Mouse (Mus musculus): ENCODE results near the gene Ccdc57.

DNA sequence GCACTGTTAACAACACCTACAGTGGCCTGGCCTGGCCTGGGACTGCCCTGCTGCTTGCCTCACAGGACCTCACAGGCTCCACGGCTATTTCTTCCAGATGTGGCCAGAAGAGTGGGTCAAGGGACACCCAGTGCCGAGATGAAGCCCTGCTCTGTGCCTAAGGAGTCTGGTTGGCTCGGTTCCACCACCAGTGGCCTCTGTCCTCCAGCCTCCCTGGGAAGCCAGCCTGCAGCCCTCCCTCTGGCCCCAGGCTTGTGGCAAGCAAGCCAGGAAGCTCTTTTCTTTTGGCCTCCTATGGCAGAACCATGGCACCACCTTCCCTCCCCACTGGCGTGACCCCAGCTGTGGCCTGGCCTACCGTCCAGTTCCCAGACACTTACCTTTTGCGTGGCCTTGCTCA, 59.5 kb downstream of the Ccdc57 start:
- no peak for TF ChIP-seq CTCF (IDR thresholded peaks at IDR 0.05; ENCODE audit: insufficient read depth, low read length)
- TF ChIP-seq POLR2A (IDR thresholded peaks at IDR 0.05; ENCODE audit: borderline replicate concordance, extremely low read depth, low read depth, low read length): no peak

Data from lung, adult 2 months (tissue).